Mouse (Mus musculus): ENCODE data around the gene Kcnj10. TPM values are rescaled to one million over a fixed set of nuclear protein-coding genes. Genes with fewer than 3 reads are reported as not detected.

Gene Kcnj10
- total and polyA plus RNA-seq, 2 experiments from 2014 or later = 2.9 to 4.1 TPM

- no peak for TF ChIP-seq CTCF (IDR thresholded peaks at IDR 0.05; ENCODE audit: low read depth)
- Histone ChIP-seq H3K27me3 (ENCODE audit: insufficient read depth, low read length) (no peaks in the 10 kb centered on the region), H3K4me1 (ENCODE audit: insufficient read depth) (peaks cover 12% of the 10 kb centered on the region), H3K27ac (ENCODE audit: low read depth, low read length) (no peak overlapping the region), H3K9ac (no peak overlapping the region), H3K4me3 (ENCODE audit: low read depth, low read length) (no peak overlapping the region), H3K36me3 (ENCODE audit: insufficient read depth) (peaks cover 30% of the 10 kb centered on the region), H3K9me3 (ENCODE audit: low read length) (no peaks in the 10 kb centered on the region), H3K4me2 (ENCODE audit: low read depth) (no peak overlapping the region)
- ATAC-seq (no peak), DNase-seq (no peak)
- WGBS = 87% methylated on average over 19 of the region's 19 CpGs
These were observed 22.5 kb upstream of the Kcnj10 start for GRCm38 (mm10) chr1:172318424-172319035.

- Histone ChIP-seq H3K9ac (no peak overlapping the region), H3K4me2 (ENCODE audit: low read depth) (no peak overlapping the region), H3K4me3 (ENCODE audit: low read depth, low read length) (no peak overlapping the region), H3K27me3 (ENCODE audit: insufficient read depth, low read length) (no peaks in the 10 kb centered on the region), H3K27ac (ENCODE audit: low read depth, low read length) (no peak overlapping the region), H3K9me3 (ENCODE audit: low read length) (no peaks in the 10 kb centered on the region), H3K36me3 (ENCODE audit: insufficient read depth) (peaks cover 30% of the 10 kb centered on the region), H3K4me1 (ENCODE audit: insufficient read depth) (peaks cover 9% of the 10 kb centered on the region; the same call in 1 of the 2 replicates)
- DNase-seq (no peak), ATAC-seq (no peak)
- no peak for TF ChIP-seq CTCF (IDR thresholded peaks at IDR 0.05; ENCODE audit: low read depth)
- WGBS = 77% methylated on average over 7 of the region's 7 CpGs
These were observed 21.7 kb upstream of the Kcnj10 start for GRCm38 (mm10) chr1:172319346-172319745.

GRCm38 (mm10) chr1:172319921-172320411 is 21.0 kb upstream of the Kcnj10 start:
- Histone ChIP-seq H3K27ac (ENCODE audit: low read depth, low read length) (peak overlapping the region; percentile 15; the same call in 1 of the 2 replicates), H3K9me3 (ENCODE audit: low read length) (no peaks in the 10 kb centered on the region), H3K9ac (no peak overlapping the region), H3K4me1 (ENCODE audit: insufficient read depth) (peaks cover 2% of the 10 kb centered on the region; the same call in 1 of the 2 replicates), H3K36me3 (ENCODE audit: insufficient read depth) (peaks cover 30% of the 10 kb centered on the region), H3K4me2 (ENCODE audit: low read depth) (no peak overlapping the region), H3K4me3 (ENCODE audit: low read depth, low read length) (no peak overlapping the region), H3K27me3 (ENCODE audit: insufficient read depth, low read length) (no peaks in the 10 kb centered on the region)
- DNase-seq (no peak), ATAC-seq (peak; percentile 23)
- 16% methylated on average over 5 of the region's 5 CpGs for WGBS
- TF ChIP-seq CTCF (IDR thresholded peaks at IDR 0.05; ENCODE audit: low read depth) = no peak

- no peak for ATAC-seq
- Histone ChIP-seq H3K36me3 (ENCODE audit: insufficient read depth) (peaks cover 20% of the 10 kb centered on the region), H3K27ac (ENCODE audit: low read depth, low read length) (no peak overlapping the region), H3K9me3 (ENCODE audit: low read length) (no peaks in the 10 kb centered on the region), H3K4me2 (ENCODE audit: low read depth) (no peak overlapping the region), H3K9ac (peak overlapping the region; percentile 10; the same call in 1 of the 2 replicates), H3K27me3 (ENCODE audit: insufficient read depth, low read length) (no peaks in the 10 kb centered on the region), H3K4me1 (ENCODE audit: insufficient read depth) (peaks cover 10% of the 10 kb centered on the region; the same call in 1 of the 2 replicates), H3K4me3 (ENCODE audit: low read depth, low read length) (no peak overlapping the region)
- TF ChIP-seq CTCF (IDR thresholded peaks at IDR 0.05; ENCODE audit: low read depth) = no peak
- WGBS = 45% methylated on average over 13 of the region's 13 CpGs
- no peak for DNase-seq
These were observed 18.3 kb upstream of the Kcnj10 start for GRCm38 (mm10) chr1:172322725-172323124.

- peaks cover 10% of the 10 kb centered on the region; the same call in 1 of the 2 replicates for H3K4me1 ChIP-seq (ENCODE audit: insufficient read depth)
- peaks cover 14% of the 10 kb centered on the region for H3K36me3 ChIP-seq (ENCODE audit: insufficient read depth)
- no peaks in the 10 kb centered on the region for H3K27me3 ChIP-seq (ENCODE audit: insufficient read depth, low read length)
- H3K27ac ChIP-seq (ENCODE audit: low read depth, low read length) = 0 out of 2 replicates have a peak overlapping the region, but pooled peaks have one; percentile 16
- H3K4me2 ChIP-seq (ENCODE audit: low read depth) = no peak overlapping the region
- no peak overlapping the region for H3K9ac ChIP-seq
- H3K9me3 ChIP-seq (ENCODE audit: low read length) = no peaks in the 10 kb centered on the region
- no peak for ATAC-seq
- TF ChIP-seq CTCF (IDR thresholded peaks at IDR 0.05; ENCODE audit: low read depth) = no peak
- DNase-seq = no peak
- WGBS = 20% methylated on average over 5 of the region's 5 CpGs
- no peak overlapping the region for H3K4me3 ChIP-seq (ENCODE audit: low read depth, low read length)
These were observed 17.7 kb upstream of the Kcnj10 start for GRCm38 (mm10) chr1:172323298-172323697.

GRCm38 (mm10) chr1:172323801-172324359 is 17.1 kb upstream of the Kcnj10 start:
- WGBS = 51% methylated on average over 6 of the region's 6 CpGs
- H3K9ac ChIP-seq = 0 out of 2 replicates have a peak overlapping the region, but pooled peaks have one; percentile 31
- H3K4me1 ChIP-seq (ENCODE audit: insufficient read depth) = peaks cover 15% of the 10 kb centered on the region

DNA sequence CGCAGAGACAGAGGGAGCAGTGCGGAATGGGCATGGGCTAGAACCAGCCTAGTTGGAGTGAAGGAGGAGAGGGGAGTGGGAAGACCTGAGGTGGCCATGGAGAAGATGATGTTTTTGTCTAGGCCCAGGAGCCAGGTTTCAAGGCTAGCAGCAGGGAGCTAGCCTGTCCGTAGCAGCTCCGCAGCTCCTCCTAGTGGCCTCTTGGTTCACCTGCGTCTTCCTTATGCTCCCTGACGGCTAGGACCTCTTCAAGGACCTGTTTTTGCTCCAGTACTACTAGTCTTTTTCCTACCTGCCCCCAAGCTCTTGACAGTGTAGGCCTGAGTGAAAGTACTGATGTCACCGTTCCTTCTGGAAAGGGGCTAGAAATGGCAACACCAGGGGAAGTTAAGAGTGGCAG is 16.3 kb upstream of the Kcnj10 start:
- 0 out of 2 replicates have a peak overlapping the region, but pooled peaks have one; percentile 30 for H3K27ac ChIP-seq (ENCODE audit: low read depth, low read length)
- WGBS = 15% methylated on average over 7 of the region's 7 CpGs
- H3K36me3 ChIP-seq (ENCODE audit: insufficient read depth) = peaks cover 3% of the 10 kb centered on the region; the same call in 1 of the 2 replicates
- H3K27me3 ChIP-seq (ENCODE audit: insufficient read depth, low read length) = no peaks in the 10 kb centered on the region
- H3K4me1 ChIP-seq (ENCODE audit: insufficient read depth) = peaks cover 23% of the 10 kb centered on the region
- no peak overlapping the region for H3K4me2 ChIP-seq (ENCODE audit: low read depth)
- peak; percentile 88 for TF ChIP-seq CTCF (IDR thresholded peaks at IDR 0.05; ENCODE audit: low read depth)
- peak; percentile 82 for DNase-seq
- no peak overlapping the region for H3K9ac ChIP-seq
- no peak overlapping the region for H3K4me3 ChIP-seq (ENCODE audit: low read depth, low read length)
- ATAC-seq = peak; percentile 30
- H3K9me3 ChIP-seq (ENCODE audit: low read length) = no peaks in the 10 kb centered on the region

More at GRCm38 (mm10) chr1:172323801-172324359, 17.1 kb upstream of the Kcnj10 start:
- Histone ChIP-seq H3K4me2 (ENCODE audit: low read depth) (no peak overlapping the region), H3K27me3 (ENCODE audit: insufficient read depth, low read length) (no peaks in the 10 kb centered on the region), H3K9me3 (ENCODE audit: low read length) (no peaks in the 10 kb centered on the region), H3K36me3 (ENCODE audit: insufficient read depth) (peaks cover 10% of the 10 kb centered on the region), H3K27ac (ENCODE audit: low read depth, low read length) (peak overlapping the region; percentile 30), H3K4me3 (ENCODE audit: low read depth, low read length) (no peak overlapping the region)
- no peak for TF ChIP-seq CTCF (IDR thresholded peaks at IDR 0.05; ENCODE audit: low read depth)
- DNase-seq = no peak
- ATAC-seq = no peak
